Mouse (Mus musculus) spleen, adult 12 weeks (tissue): ENCODE measurements around the gene Parm1.

ENCODE experiments used
- DNase-seq: peaks from one replicate; pipeline ENCODE4 v3.0.0; 2022; ENCODE audit warnings: low spot score

Gene Parm1

GRCm38 (mm10) chr5:91653061-91653915, 135.9 kb downstream of the Parm1 start:
- no peak for DNase-seq

- DNase-seq, result no peak
These were observed 137.1 kb downstream of the Parm1 start for GRCm38 (mm10) chr5:91654331-91655048.

- no peak for DNase-seq
These were observed 137.8 kb downstream of the Parm1 start for GRCm38 (mm10) chr5:91655263-91655662.

- no peak for DNase-seq
These were observed 145.3 kb downstream of the Parm1 start for GRCm38 (mm10) chr5:91662715-91663114.

- no peak for DNase-seq
These were observed 149.7 kb downstream of the Parm1 start for GRCm38 (mm10) chr5:91667127-91667526.

GRCm38 (mm10) chr5:91669235-91669634, 151.8 kb downstream of the Parm1 start:
- DNase-seq, result no peak
